Comparison of ENCODE assay signal across 24 mouse cellular contexts in genomic region chr12:53320526-53320925, GRCm38 (mm10).
DNase-seq lines count a peak whose midpoint lies in the region; ATAC-seq and TF ChIP-seq lines count a peak whose summit lies in the region.
"Had no signal": no experiment of that assay in that cellular context is flagged by ENCODE, and none has a peak within 500 bp of the region (broad histone marks: within the 10 kb centered on the region; RNA-seq: fewer than 3 reads in every experiment).

No protein-coding gene starts in this region.

- H3K9ac ChIP-seq in forebrain, embryonic 13.5 days: no peak overlapping the region
- no peak overlapping the region for H3K9ac ChIP-seq in forebrain, embryonic 16.5 days (replicated peaks; ENCODE audit: low read depth, low read length)
- H3K9ac ChIP-seq in lung, postnatal 0 days (replicated peaks; ENCODE audit: low read depth): no peak overlapping the region
- H3K9ac ChIP-seq: embryonic facial prominence, embryonic 12.5 days; liver, embryonic 12.5 days; stomach, embryonic 15.5 days had no signal

- no peak overlapping the region for H3K4me3 ChIP-seq in forebrain, embryonic 13.5 days
- H3K4me3 ChIP-seq in forebrain, embryonic 16.5 days (replicated peaks; ENCODE audit: low read length): no peak overlapping the region
- no peak overlapping the region for H3K4me3 ChIP-seq in lung, postnatal 0 days (ENCODE audit: low read depth, low read length)
- H3K4me3 ChIP-seq: embryonic facial prominence, embryonic 12.5 days; heart, embryonic 10.5 days; liver, embryonic 12.5 days; myocyte; stomach, embryonic 15.5 days had no signal

- H3K27ac ChIP-seq in forebrain, embryonic 13.5 days: no peak overlapping the region
- H3K27ac ChIP-seq in forebrain, embryonic 16.5 days (ENCODE audit: low read length): no peak overlapping the region
- H3K27ac ChIP-seq in lung, postnatal 0 days (ENCODE audit: low read length): no peak overlapping the region
- H3K27ac ChIP-seq: embryonic facial prominence, embryonic 12.5 days; heart, embryonic 10.5 days; liver, embryonic 12.5 days; stomach, embryonic 15.5 days had no signal

- H3K27me3 ChIP-seq in forebrain, embryonic 13.5 days: no peaks in the 10 kb centered on the region
- 0 out of 2 replicates have a peak, but pooled peaks cover 2% of the 10 kb centered on the region for H3K27me3 ChIP-seq in forebrain, embryonic 16.5 days (replicated peaks; ENCODE audit: control insufficient read depth, insufficient read depth, low read length)
- H3K27me3 ChIP-seq in lung, postnatal 0 days (replicated peaks; ENCODE audit: insufficient read depth, low read length): no peaks in the 10 kb centered on the region
- H3K27me3 ChIP-seq: CH12.LX; embryonic facial prominence, embryonic 12.5 days; liver, embryonic 12.5 days; stomach, embryonic 15.5 days had no signal

- TF ChIP-seq EP300 in lung, postnatal 0 days (IDR thresholded peaks at IDR 0.05): no peak

- DNase-seq in heart, postnatal 10 days: peak; percentile 20 to 21
- DNase-seq in heart, postnatal 25 days (ENCODE audit: low spot score): no peak
- peak; percentile 9 for DNase-seq in lung, postnatal 0 days (ENCODE audit: low spot score)
- no peak for DNase-seq in lung, postnatal 25 days (ENCODE audit: low spot score)
- peak; percentile 68 for DNase-seq in brain, embryonic 14.5 days (ENCODE audit: low read depth)
- DNase-seq in urinary bladder, postnatal 14 days (ENCODE audit: low spot score): no peak
- DNase-seq: cerebellum, adult 9-11 months; gastrocnemius, postnatal 25 days; heart, postnatal 4 days; kidney, adult 8-10 months; kidney, postnatal 25 days; layer of hippocampus, adult 9-11 months; lung, adult 2 months; midbrain, embryonic 14.5 days; right cerebral cortex, postnatal 14 days; thymus, adult 18-20 months had no signal

- no peak overlapping the region for H3K4me2 ChIP-seq in forebrain, embryonic 13.5 days
- no peak overlapping the region for H3K4me2 ChIP-seq in forebrain, embryonic 16.5 days (ENCODE audit: low read length)
- no peak overlapping the region for H3K4me2 ChIP-seq in lung, postnatal 0 days (replicated peaks; ENCODE audit: low read depth, low read length)
- H3K4me2 ChIP-seq: embryonic facial prominence, embryonic 12.5 days; liver, embryonic 12.5 days; stomach, embryonic 15.5 days had no signal

- WGBS in forebrain, embryonic 13.5 days: 82% methylated on average over 2 of the region's 2 CpGs
- WGBS in forebrain, embryonic 16.5 days: 61% methylated on average over 2 of the region's 2 CpGs
- 57% methylated on average over 2 of the region's 2 CpGs for WGBS in lung, postnatal 0 days

- no peaks in the 10 kb centered on the region for H3K36me3 ChIP-seq in forebrain, embryonic 13.5 days (ENCODE audit: poor library complexity, severe bottlenecking)
- no peaks in the 10 kb centered on the region for H3K36me3 ChIP-seq in forebrain, embryonic 16.5 days (ENCODE audit: control insufficient read depth, insufficient read depth)
- H3K36me3 ChIP-seq in lung, postnatal 0 days (ENCODE audit: insufficient read depth, low read length): no peaks in the 10 kb centered on the region
- H3K36me3 ChIP-seq: embryonic facial prominence, embryonic 12.5 days; heart, embryonic 10.5 days; liver, embryonic 12.5 days; stomach, embryonic 15.5 days had no signal

- intact Hi-C loops in heart, postnatal 10 days (cut with DNase I): no loop called here
- intact Hi-C loops in heart, postnatal 25 days (cut with DNase I): no loop called here

- no peaks in the 10 kb centered on the region for H3K9me3 ChIP-seq in forebrain, embryonic 13.5 days (replicated peaks)
- no peaks in the 10 kb centered on the region for H3K9me3 ChIP-seq in forebrain, embryonic 16.5 days (ENCODE audit: control insufficient read depth, low read length)
- no peaks in the 10 kb centered on the region for H3K9me3 ChIP-seq in lung, postnatal 0 days (ENCODE audit: low read length)
- H3K9me3 ChIP-seq: embryonic facial prominence, embryonic 12.5 days; heart, embryonic 10.5 days; liver, embryonic 12.5 days; stomach, embryonic 15.5 days had no signal

- H3K4me1 ChIP-seq in forebrain, embryonic 13.5 days: peaks cover 38% of the 10 kb centered on the region
- H3K4me1 ChIP-seq in forebrain, embryonic 16.5 days (replicated peaks; ENCODE audit: control insufficient read depth, insufficient read depth, low read length): peaks cover 11% of the 10 kb centered on the region
- H3K4me1 ChIP-seq in lung, postnatal 0 days (ENCODE audit: insufficient read depth, low read depth, low read length): no peaks in the 10 kb centered on the region
- H3K4me1 ChIP-seq: liver, embryonic 12.5 days; stomach, embryonic 15.5 days had no signal

- no peak for TF ChIP-seq POLR2A in brain, embryonic 14.5 days (IDR thresholded peaks at IDR 0.05; ENCODE audit: borderline replicate concordance, extremely low read depth, insufficient read depth, insufficient read length, poor library complexity, severe bottlenecking)

- no peak for TF ChIP-seq CTCF in lung, postnatal 0 days (IDR thresholded peaks at IDR 0.05)
- no peak for TF ChIP-seq CTCF in brain, embryonic 14.5 days (IDR thresholded peaks at IDR 0.05; ENCODE audit: borderline replicate concordance, extremely low read depth, insufficient read depth, insufficient read length)

- ATAC-seq in forebrain, embryonic 13.5 days: 0 out of 2 replicates have a peak, but pooled peaks have one; percentile 3
- no peak for ATAC-seq in forebrain, embryonic 16.5 days
- no peak for ATAC-seq in lung, postnatal 0 days
- ATAC-seq: liver, embryonic 12.5 days had no signal

Comparison
In these comparisons a context has a peak if more than half of its experiments do, and no peak if none do; other contexts are left out.
1. DNase-seq: peak in heart, postnatal 10 days (2 of 2), lung, postnatal 0 days (single experiment) and brain, embryonic 14.5 days (single experiment); none in heart, postnatal 25 days (single experiment), lung, postnatal 25 days (single experiment) and urinary bladder, postnatal 14 days (single experiment).